In the genomic region with DNA sequence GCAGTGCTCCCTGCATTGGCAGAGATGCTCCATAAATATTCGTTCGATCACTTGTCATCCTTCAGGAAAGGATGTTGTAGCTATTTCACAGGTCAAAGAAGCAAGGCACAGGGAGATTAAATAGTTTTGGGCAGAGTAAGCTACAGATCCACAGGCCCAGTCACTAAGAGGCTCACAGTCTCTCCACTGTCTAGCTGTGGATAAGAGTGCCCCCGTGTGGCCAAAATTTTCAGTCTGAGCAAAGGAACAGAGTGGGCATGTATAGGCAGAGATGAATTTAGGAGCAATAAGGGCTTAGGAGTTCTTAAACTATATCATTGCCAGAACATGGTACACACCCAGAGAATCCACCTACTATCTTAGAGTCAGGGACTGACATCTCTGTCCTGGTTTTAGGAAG, we compare ENCODE assay signal across 8 mouse cellular contexts. TPM values are rescaled to one million over a fixed set of nuclear protein-coding genes. Genes with fewer than 3 reads are reported as not detected.
DNase-seq lines count a peak whose midpoint lies in the region; ATAC-seq and TF ChIP-seq lines count a peak whose summit lies in the region.

No protein-coding gene starts in this region.

- H3K27me3 ChIP-seq in forebrain, embryonic 10.5 days (ENCODE audit: poor library complexity, severe bottlenecking): peaks cover 10% of the 10 kb centered on the region
- H3K27me3 ChIP-seq in heart, embryonic 14.5 days (ENCODE audit: control insufficient read depth, insufficient read depth, low read length): peaks cover 8% of the 10 kb centered on the region; the same call in 1 of the 2 replicates
- no peaks in the 10 kb centered on the region for H3K27me3 ChIP-seq in kidney, postnatal 0 days (ENCODE audit: insufficient read depth, low read length)
- peaks cover 5% of the 10 kb centered on the region; the same call in 1 of the 2 replicates for H3K27me3 ChIP-seq in liver, embryonic 11.5 days (replicated peaks; ENCODE audit: control insufficient read depth, insufficient read depth, low read length)
- H3K27me3 ChIP-seq in neural tube, embryonic 11.5 days (ENCODE audit: control insufficient read depth, insufficient read depth, low read length): no peaks in the 10 kb centered on the region
- no peaks in the 10 kb centered on the region for H3K27me3 ChIP-seq in stomach, postnatal 0 days (ENCODE audit: control insufficient read depth, insufficient read depth, low read length)

- H3K4me3 ChIP-seq in forebrain, embryonic 10.5 days: no peak overlapping the region
- no peak overlapping the region for H3K4me3 ChIP-seq in heart, embryonic 14.5 days (ENCODE audit: control insufficient read depth in 1 of 2, insufficient read depth in 1 of 2, low read depth in 1 of 2, low read length in 2 of 2)
- H3K4me3 ChIP-seq in kidney, postnatal 0 days (replicated peaks; ENCODE audit: low read depth, low read length): no peak overlapping the region
- no peak overlapping the region for H3K4me3 ChIP-seq in liver, embryonic 11.5 days (ENCODE audit: low read depth, low read length)
- no peak overlapping the region for H3K4me3 ChIP-seq in neural tube, embryonic 11.5 days (ENCODE audit: low read depth, low read length)
- no peak overlapping the region for H3K4me3 ChIP-seq in stomach, postnatal 0 days (ENCODE audit: low read depth, low read length)

- TF ChIP-seq CTCF in kidney, postnatal 0 days (IDR thresholded peaks at IDR 0.05; ENCODE audit: low read depth): peak; percentile 92
- peak; percentile 93 for TF ChIP-seq CTCF in stomach, postnatal 0 days (IDR thresholded peaks at IDR 0.05; ENCODE audit: low read depth)

- H3K9ac ChIP-seq in heart, embryonic 14.5 days (ENCODE audit: low read length): no peak overlapping the region
- no peak overlapping the region for H3K9ac ChIP-seq in kidney, postnatal 0 days (ENCODE audit: low read depth, low read length)
- H3K9ac ChIP-seq in liver, embryonic 11.5 days (ENCODE audit: low read depth, low read length): no peak overlapping the region
- H3K9ac ChIP-seq in neural tube, embryonic 11.5 days (ENCODE audit: low read length): no peak overlapping the region
- H3K9ac ChIP-seq in stomach, postnatal 0 days (ENCODE audit: low read length): no peak overlapping the region

- no peaks in the 10 kb centered on the region for H3K36me3 ChIP-seq in forebrain, embryonic 10.5 days (replicated peaks)
- no peaks in the 10 kb centered on the region for H3K36me3 ChIP-seq in heart, embryonic 14.5 days (ENCODE audit: control insufficient read depth, insufficient read depth, low read length)
- no peaks in the 10 kb centered on the region for H3K36me3 ChIP-seq in kidney, postnatal 0 days (ENCODE audit: insufficient read depth, low read length)
- no peaks in the 10 kb centered on the region for H3K36me3 ChIP-seq in liver, embryonic 11.5 days (ENCODE audit: control insufficient read depth, insufficient read depth, low read length)
- no peaks in the 10 kb centered on the region for H3K36me3 ChIP-seq in neural tube, embryonic 11.5 days (ENCODE audit: control insufficient read depth, insufficient read depth, low read length)
- H3K36me3 ChIP-seq in stomach, postnatal 0 days (ENCODE audit: control insufficient read depth, insufficient read depth, low read length): no peaks in the 10 kb centered on the region

- peaks cover 22% of the 10 kb centered on the region for H3K4me1 ChIP-seq in forebrain, embryonic 10.5 days
- H3K4me1 ChIP-seq in heart, embryonic 14.5 days (ENCODE audit: control insufficient read depth in 2 of 2, insufficient read depth in 2 of 2, low read length in 2 of 2): peaks cover 2 to 4% of the 10 kb centered on the region in 2 experiments; a peak in 1 of 4 replicates
- no peaks in the 10 kb centered on the region for H3K4me1 ChIP-seq in kidney, postnatal 0 days (replicated peaks; ENCODE audit: insufficient read depth, low read length)
- no peaks in the 10 kb centered on the region for H3K4me1 ChIP-seq in liver, embryonic 11.5 days (replicated peaks; ENCODE audit: control insufficient read depth, insufficient read depth, low read length)
- no peaks in the 10 kb centered on the region for H3K4me1 ChIP-seq in neural tube, embryonic 11.5 days (ENCODE audit: control insufficient read depth, insufficient read depth, low read length)
- no peaks in the 10 kb centered on the region for H3K4me1 ChIP-seq in stomach, postnatal 0 days (replicated peaks; ENCODE audit: control insufficient read depth, insufficient read depth)

- H3K4me2 ChIP-seq in heart, embryonic 14.5 days (ENCODE audit: low read length): no peak overlapping the region
- no peak overlapping the region for H3K4me2 ChIP-seq in kidney, postnatal 0 days (ENCODE audit: low read length)
- no peak overlapping the region for H3K4me2 ChIP-seq in liver, embryonic 11.5 days
- H3K4me2 ChIP-seq in neural tube, embryonic 11.5 days (ENCODE audit: low read depth): no peak overlapping the region
- H3K4me2 ChIP-seq in stomach, postnatal 0 days (replicated peaks; ENCODE audit: low read depth): no peak overlapping the region

- no peak for TF ChIP-seq EP300 in stomach, postnatal 0 days (optimal IDR thresholded peaks at IDR 0.05)

- 0 out of 2 replicates have a peak, but pooled peaks have one; percentile 59 for ATAC-seq in heart, embryonic 14.5 days (ENCODE audit: insufficient number of reproducible peaks, insufficient read depth, low FRiP score, low read depth)
- 0 out of 2 replicates have a peak, but pooled peaks have one; percentile 66 for ATAC-seq in kidney, postnatal 0 days (replicated peaks; ENCODE audit: low FRiP score, low read depth)
- peak; percentile 77 for ATAC-seq in liver, embryonic 11.5 days (replicated peaks; ENCODE audit: low FRiP score)
- 0 out of 2 replicates have a peak, but pooled peaks have one; percentile 58 for ATAC-seq in neural tube, embryonic 11.5 days (ENCODE audit: insufficient read depth, low FRiP score, low TSS enrichment)
- ATAC-seq in stomach, postnatal 0 days (ENCODE audit: low FRiP score, low TSS enrichment): peak; percentile 82

- peak; percentile 80 for DNase-seq in CD4-positive, CD25-positive, alpha-beta regulatory T cell, adult 2 months (ENCODE audit: low read depth, low spot score)
- DNase-seq in brain, embryonic 18.5 days (ENCODE audit: low read depth, low spot score): peak; percentile 50
- DNase-seq in forebrain, embryonic 10.5 days (ENCODE audit: extremely low spot score, low spot score): peak; percentile 82
- DNase-seq in kidney, postnatal 0 days (ENCODE audit: low spot score): peak; percentile 91
- DNase-seq in liver, embryonic 11.5 days (ENCODE audit: low spot score): peak; percentile 79
- DNase-seq in neural tube, embryonic 11.5 days (ENCODE audit: low spot score): peak; percentile 86
- peak; percentile 89 for DNase-seq in stomach, postnatal 0 days (ENCODE audit: low spot score)

- WGBS in forebrain, embryonic 10.5 days: 32% methylated on average over 3 of the region's 3 CpGs
- WGBS in heart, embryonic 14.5 days: 22% methylated on average over 3 of the region's 3 CpGs
- WGBS in kidney, postnatal 0 days: 20% methylated on average over 3 of the region's 3 CpGs
- WGBS in liver, embryonic 11.5 days: 24% methylated on average over 3 of the region's 3 CpGs
- 34% methylated on average over 3 of the region's 3 CpGs for WGBS in neural tube, embryonic 11.5 days
- WGBS in stomach, postnatal 0 days: 33% methylated on average over 3 of the region's 3 CpGs

- no peaks in the 10 kb centered on the region for H3K9me3 ChIP-seq in forebrain, embryonic 10.5 days
- H3K9me3 ChIP-seq in heart, embryonic 14.5 days (ENCODE audit: control insufficient read depth, low read length): no peaks in the 10 kb centered on the region
- H3K9me3 ChIP-seq in kidney, postnatal 0 days (replicated peaks; ENCODE audit: low read length): no peaks in the 10 kb centered on the region
- no peaks in the 10 kb centered on the region for H3K9me3 ChIP-seq in liver, embryonic 11.5 days (ENCODE audit: control insufficient read depth, low read length)
- H3K9me3 ChIP-seq in neural tube, embryonic 11.5 days (ENCODE audit: control insufficient read depth, low read length): no peaks in the 10 kb centered on the region
- no peaks in the 10 kb centered on the region for H3K9me3 ChIP-seq in stomach, postnatal 0 days (ENCODE audit: control insufficient read depth, low read length)

- H3K27ac ChIP-seq in forebrain, embryonic 10.5 days: no peak overlapping the region
- H3K27ac ChIP-seq in heart, embryonic 14.5 days (replicated peaks in 1 of 2; ENCODE audit: control insufficient read depth in 1 of 2, insufficient read depth in 1 of 2, low read depth in 2 of 2, low read length in 2 of 2): no peak overlapping the region
- H3K27ac ChIP-seq in kidney, postnatal 0 days: no peak overlapping the region
- no peak overlapping the region for H3K27ac ChIP-seq in liver, embryonic 11.5 days (ENCODE audit: low read depth, low read length)
- no peak overlapping the region for H3K27ac ChIP-seq in neural tube, embryonic 11.5 days (ENCODE audit: low read depth, low read length)
- no peak overlapping the region for H3K27ac ChIP-seq in stomach, postnatal 0 days (replicated peaks)

RNA-seq across cellular contexts. Expression of a gene that starts 26.0 kb away (rescaled TPM):
- polyA plus RNA-seq in forebrain, embryonic 10.5 days (2016; fragmentation: Nextera tagmentation; extraction: Ambion mirVana): not detected in 2 replicates
- polyA plus RNA-seq in heart, embryonic 14.5 days (2014; fragmentation: Nextera tagmentation; extraction: Ambion mirVana): not detected in 2 replicates
- 5.9 TPM in 2 replicates for polyA plus RNA-seq in kidney, postnatal 0 days (2015; fragmentation: Nextera tagmentation; extraction: Ambion mirVana)
- polyA plus RNA-seq in liver, embryonic 11.5 days (2014; fragmentation: Nextera tagmentation; extraction: Ambion mirVana): not detected in 2 replicates
- polyA plus RNA-seq in neural tube, embryonic 11.5 days (2014; fragmentation: Nextera tagmentation; extraction: Ambion mirVana): not detected in 2 replicates
- polyA plus RNA-seq in stomach, postnatal 0 days (2015; fragmentation: Nextera tagmentation; extraction: Ambion mirVana): 8.6 and 10.9 TPM in 2 replicates

RNA-seq across cellular contexts. Expression of a gene that starts 39.1 kb away (rescaled TPM):
- polyA plus RNA-seq in forebrain, embryonic 10.5 days (2016; fragmentation: Nextera tagmentation; extraction: Ambion mirVana): 8.7 and 9.8 TPM in 2 replicates
- 21.1 and 22.2 TPM in 2 replicates for polyA plus RNA-seq in heart, embryonic 14.5 days (2014; fragmentation: Nextera tagmentation; extraction: Ambion mirVana)
- 27.4 and 28.1 TPM in 2 replicates for polyA plus RNA-seq in kidney, postnatal 0 days (2015; fragmentation: Nextera tagmentation; extraction: Ambion mirVana)
- 5.1 and 7.0 TPM in 2 replicates for polyA plus RNA-seq in liver, embryonic 11.5 days (2014; fragmentation: Nextera tagmentation; extraction: Ambion mirVana)
- 6.1 and 9.4 TPM in 2 replicates for polyA plus RNA-seq in neural tube, embryonic 11.5 days (2014; fragmentation: Nextera tagmentation; extraction: Ambion mirVana)
- polyA plus RNA-seq in stomach, postnatal 0 days (2015; fragmentation: Nextera tagmentation; extraction: Ambion mirVana): 162 and 173 TPM in 2 replicates
